Mouse (Mus musculus) embryo, embryonic 10 days (tissue): ENCODE results near the gene 4930404N11Rik.

ENCODE experiments used
- DNase-seq: peaks from one replicate; pipeline ENCODE4 v3.0.0-alpha.2; 2015; ENCODE audit warnings: low spot score

The 4930404N11Rik gene

GRCm38 (mm10) chr10:81354738-81355477, 10.7 kb downstream of the 4930404N11Rik start:
- DNase-seq: no peak

- DNase-seq: no peak
These were observed 13.8 kb downstream of the 4930404N11Rik start for GRCm38 (mm10) chr10:81351678-81352291.

GRCm38 (mm10) chr10:81350351-81351063, 15.1 kb downstream of the 4930404N11Rik start, which contains the start of gene Hmg20b:
Hmg20b (minus strand) TSS chr10:81350480.
- DNase-seq: peak; percentile 99

GRCm38 (mm10) chr10:81349961-81350350, 15.7 kb downstream of the 4930404N11Rik start:
- no peak for DNase-seq

- DNase-seq: peak; percentile 72
These were observed 16.5 kb downstream of the 4930404N11Rik start for GRCm38 (mm10) chr10:81349146-81349545.

- DNase-seq: peak; percentile 85
These were observed 19.1 kb downstream of the 4930404N11Rik start for GRCm38 (mm10) chr10:81346453-81347067.

DNA sequence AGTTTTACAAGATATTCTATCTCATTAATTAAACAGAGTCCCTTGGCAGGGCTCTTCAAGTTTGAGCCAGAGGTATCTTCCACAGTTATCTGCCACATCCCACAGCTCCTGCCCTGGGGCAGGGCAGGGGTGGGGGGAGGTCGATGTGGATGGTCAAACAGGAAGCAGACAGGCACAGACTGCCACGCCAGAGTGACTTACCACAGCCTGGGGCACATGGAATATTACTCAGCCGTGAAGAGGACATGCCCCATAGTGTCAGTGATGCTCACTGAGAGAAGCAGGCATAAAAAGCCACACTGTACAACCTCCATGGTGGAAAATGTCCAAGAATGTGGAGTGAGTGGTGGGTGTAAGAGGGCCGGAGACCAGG, 20.5 kb downstream of the 4930404N11Rik start:
- DNase-seq: no peak

DNA sequence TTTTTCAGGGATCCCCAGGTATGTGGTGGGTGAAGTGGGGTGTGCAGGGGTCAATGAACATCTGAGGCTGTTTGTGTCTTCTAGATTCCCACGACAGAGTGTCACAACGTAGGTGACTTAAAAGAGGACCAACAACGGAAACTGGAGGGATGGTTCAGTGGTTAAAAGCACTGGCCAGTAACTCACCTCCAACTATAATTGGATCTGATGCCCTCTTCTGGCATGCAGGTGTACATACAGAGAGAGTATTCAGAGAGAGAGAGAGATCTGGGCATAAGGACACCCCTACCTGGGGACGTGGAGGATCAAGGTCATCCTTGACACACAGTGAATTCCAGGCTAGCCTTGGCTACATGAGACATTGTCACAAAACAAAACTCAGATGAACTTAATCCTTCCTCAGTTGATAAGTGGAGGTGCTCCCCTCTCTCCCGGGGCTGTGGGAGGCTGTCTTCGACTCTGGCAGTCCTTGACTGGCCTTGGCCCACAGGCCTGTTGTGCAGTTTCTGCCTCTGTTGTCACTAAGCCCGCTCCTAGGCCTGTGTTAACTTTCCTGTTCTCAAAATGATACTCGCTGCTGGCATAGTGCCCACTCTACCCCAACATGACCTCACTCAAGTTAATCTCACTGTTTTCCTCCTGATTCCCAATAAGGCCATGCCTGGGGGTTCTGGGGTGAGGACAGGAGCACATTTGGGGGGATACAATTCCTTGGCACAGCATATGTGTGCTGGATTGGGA, 21.0 kb downstream of the 4930404N11Rik start:
- no peak for DNase-seq

DNA sequence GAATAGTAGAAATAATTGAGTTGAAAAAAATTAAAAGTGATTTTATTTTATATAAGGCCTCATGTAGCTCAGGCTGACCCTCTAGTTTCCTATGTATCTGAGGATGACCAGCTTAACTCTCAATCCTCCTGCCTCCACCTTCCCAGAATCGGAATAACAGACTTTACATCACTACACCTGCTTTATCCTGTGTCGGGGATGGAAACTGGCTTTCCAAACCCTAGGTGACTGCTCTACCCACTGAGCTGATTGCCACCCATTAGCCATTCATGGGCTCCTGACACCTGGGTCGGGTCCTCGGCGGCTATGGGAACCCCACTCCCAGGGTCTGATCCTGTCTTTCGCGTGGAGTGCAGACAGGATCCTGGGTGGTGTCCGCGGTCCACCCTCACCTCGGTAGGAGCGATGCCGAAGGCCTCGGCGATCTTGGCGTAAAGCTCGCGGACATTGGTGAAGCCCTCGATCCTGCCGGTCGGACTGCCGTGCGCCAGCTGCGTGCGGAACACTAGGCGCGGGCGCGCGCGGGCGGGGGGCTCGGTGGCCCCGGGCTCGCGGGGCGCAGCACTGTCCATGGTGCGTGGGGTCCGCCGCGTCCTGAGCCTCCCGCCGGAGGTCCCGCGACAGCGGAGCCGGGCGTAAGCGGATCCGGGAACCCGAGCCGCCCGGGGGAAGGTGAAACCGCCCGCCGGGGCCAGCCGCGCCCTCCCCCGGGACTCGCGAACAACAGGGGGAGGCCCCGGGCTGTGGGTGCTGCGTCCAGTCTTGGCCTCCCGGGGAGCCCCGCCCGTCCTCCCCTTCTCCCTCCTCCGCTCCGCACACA, 22.7 kb downstream of the 4930404N11Rik start, which contains the start of gene Gipc3:
Gene Gipc3, minus strand, starts transcription at position 581 of the 820 bp plus-strand sequence.
- DNase-seq: no peak

GRCm38 (mm10) chr10:81341333-81341949, 24.2 kb downstream of the 4930404N11Rik start:
- DNase-seq: peak; percentile 70

- DNase-seq: no peak
These were observed 24.9 kb downstream of the 4930404N11Rik start for GRCm38 (mm10) chr10:81340551-81341332.

- no peak for DNase-seq
These were observed 29.1 kb downstream of the 4930404N11Rik start for GRCm38 (mm10) chr10:81336558-81336957.

- peak; percentile 63 for DNase-seq
These were observed 29.9 kb downstream of the 4930404N11Rik start for GRCm38 (mm10) chr10:81335393-81336340.

- DNase-seq: no peak
These were observed 31.3 kb downstream of the 4930404N11Rik start for GRCm38 (mm10) chr10:81334324-81334723.

GRCm38 (mm10) chr10:81332277-81332676, 33.3 kb downstream of the 4930404N11Rik start:
- no peak for DNase-seq

DNA sequence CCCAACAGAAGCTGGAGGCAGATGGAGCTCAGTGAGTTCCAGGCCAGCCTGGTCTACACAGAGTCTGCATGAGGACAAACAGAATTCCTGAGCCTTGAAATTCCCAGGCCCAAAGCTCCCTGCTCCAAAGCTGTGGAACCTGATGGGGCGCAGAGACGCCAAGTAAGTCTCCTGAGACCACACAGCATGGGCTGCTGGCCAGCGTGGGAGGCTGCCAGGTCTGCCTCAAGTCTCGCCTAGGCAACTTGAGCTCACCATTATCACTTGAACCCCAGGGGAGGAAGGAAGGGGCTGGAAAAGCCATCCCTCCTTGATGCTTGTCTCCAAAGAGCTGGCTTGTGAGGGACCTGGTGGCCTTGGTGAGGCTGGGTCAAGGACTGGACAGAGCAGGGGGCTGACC, 35.6 kb downstream of the 4930404N11Rik start:
- no peak for DNase-seq

DNA sequence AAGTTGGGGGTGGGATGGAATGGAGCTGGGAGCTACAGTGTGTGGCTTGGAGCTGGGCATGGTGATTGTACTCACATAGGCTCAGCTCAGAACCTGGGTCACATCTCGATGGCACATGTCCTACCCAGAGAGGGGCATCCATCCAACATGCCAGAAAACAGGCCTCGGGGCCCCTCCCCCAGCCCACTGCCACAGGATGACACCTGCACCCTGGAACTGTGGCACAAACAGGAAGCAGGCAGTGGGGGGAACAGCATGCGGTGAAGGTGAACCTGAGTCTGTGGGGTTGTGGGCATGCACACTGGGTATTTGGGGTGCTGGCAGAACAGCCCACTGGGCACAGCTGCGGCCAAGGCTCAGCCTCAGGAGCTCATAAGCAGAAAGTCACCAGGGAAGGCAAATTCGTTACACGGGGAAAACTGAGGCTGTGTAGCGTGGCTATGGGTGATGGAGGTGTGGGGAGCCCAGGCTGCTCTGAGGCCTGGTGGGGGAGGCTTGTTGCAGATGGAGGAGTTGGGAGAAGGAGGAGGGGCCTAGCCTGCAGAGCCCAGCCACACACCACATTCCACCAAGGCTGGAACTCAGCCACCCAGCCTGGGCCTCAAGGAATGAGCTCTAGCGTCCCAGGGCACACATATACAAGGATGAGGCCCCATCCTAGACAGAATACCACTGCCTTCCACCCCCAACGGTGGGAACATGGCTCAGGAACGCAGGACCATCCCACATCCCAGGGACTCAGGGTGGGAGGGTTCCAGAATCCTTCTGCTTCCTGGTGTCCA, 36.2 kb downstream of the 4930404N11Rik start:
- peak; percentile 43 for DNase-seq
